Mouse (Mus musculus) regulatory T cell (primary cell): ENCODE results near the gene Haghl.

Experiments used
- in situ Hi-C: fragments of 300-600 bp; cut with MboI, MseI; formaldehyde crosslinking; loops from one replicate; pipeline ENCODE4 v1.15.1; 2025; ENCODE audit warnings: high pct_unique_total_duplicates

Haghl gene

GRCm38 (mm10) chr17:25785281-25785745 lies at the start of gene Haghl:
TSS of gene Haghl (minus strand) at chr17:25785673.
- in situ Hi-C loops: no loop called here

DNA sequence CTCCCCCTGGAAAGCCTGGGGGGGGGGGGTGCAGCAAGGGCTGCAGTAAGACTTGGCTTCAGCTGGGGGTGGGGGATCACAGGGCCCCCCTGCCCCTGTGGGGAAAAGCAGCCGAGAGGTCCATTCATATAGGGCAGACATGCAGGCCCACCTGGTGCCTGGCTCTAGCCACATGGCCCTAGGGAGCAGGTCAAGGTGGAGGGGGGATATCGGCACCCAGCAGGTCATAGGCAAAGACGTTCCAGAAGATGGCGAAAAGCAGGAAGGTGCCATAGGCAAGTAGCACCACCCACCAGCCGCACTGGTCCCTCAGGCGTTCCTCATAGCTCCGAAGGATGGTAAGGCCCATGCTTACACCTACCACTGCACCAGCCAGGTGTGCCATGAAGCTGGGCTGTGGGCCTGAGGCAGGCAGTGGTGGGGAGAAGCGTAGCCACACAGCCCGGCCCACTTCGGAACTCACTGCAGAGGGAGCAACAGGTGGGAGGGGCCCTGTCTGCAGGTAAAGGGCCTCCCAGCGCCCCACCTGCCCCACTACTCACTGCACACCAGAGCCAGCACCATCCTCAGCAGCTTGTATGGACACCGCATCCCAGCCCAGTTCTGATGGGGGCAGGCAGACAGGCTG lies 49.2 kb upstream of the Haghl start:
- in situ Hi-C loops: no loop called here

GRCm38 (mm10) chr17:25833961-25834594 lies 48.6 kb upstream of the Haghl start:
- in situ Hi-C loops: no loop called here

- in situ Hi-C loops: no loop called here
These were observed 47.8 kb upstream of the Haghl start, which contains the start of gene Stub1 for GRCm38 (mm10) chr17:25833291-25833663. TSS of gene Stub1 (minus strand) at chr17:25833404.

GRCm38 (mm10) chr17:25832436-25833290 lies 47.2 kb upstream of the Haghl start:
- in situ Hi-C loops: no loop called here

GRCm38 (mm10) chr17:25831451-25832281 lies 46.2 kb upstream of the Haghl start:
- in situ Hi-C loops: no loop called here

GRCm38 (mm10) chr17:25830806-25831431 lies 45.4 kb upstream of the Haghl start:
- in situ Hi-C loops: no loop called here

- in situ Hi-C loops: no loop called here
These were observed 44.8 kb upstream of the Haghl start for GRCm38 (mm10) chr17:25830200-25830753.

DNA sequence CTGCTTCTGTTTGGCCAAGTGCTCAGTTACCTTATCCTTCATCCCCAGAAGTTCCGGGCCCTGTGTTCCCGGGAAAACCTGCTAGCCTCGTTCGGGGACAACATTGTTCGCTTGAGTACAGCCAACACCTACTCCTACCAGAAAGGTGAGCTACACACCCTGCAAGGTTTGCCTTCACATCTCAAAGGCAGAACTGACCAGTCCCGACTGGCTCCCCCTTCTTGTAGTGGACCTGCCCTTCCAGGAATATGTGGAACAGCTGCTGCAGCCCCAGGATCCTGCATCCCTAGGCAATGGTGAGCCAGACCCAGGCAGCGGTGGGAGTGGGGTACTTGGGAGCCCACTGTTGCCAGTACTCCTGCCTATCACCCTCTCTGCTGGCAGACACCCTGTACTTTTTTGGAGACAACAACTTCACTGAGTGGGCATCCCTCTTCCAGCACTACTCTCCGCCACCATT lies 44.1 kb upstream of the Haghl start:
- in situ Hi-C loops: no loop called here

- in situ Hi-C loops: no loop called here
These were observed 43.5 kb upstream of the Haghl start, which contains the start of gene Jmjd8 for GRCm38 (mm10) chr17:25828712-25829557. TSS of gene Jmjd8 (plus strand) at chr17:25828867.

DNA sequence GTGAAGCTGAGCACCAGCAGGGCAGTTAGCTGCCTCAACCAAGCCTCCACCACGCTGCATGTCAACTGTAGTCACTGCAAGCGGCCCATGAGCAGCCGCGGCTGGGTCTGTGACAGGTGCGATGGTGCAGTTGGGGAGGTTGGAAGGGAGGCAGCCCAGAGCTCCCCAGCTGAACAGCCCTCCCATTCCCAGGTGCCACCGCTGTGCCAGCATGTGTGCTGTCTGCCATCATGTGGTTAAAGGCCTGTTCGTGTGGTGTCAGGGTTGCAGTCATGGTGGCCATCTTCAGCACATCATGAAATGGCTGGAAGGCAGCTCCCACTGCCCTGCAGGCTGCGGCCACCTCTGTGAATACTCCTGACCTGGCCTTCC lies 42.7 kb upstream of the Haghl start:
- in situ Hi-C loops: no loop called here

DNA sequence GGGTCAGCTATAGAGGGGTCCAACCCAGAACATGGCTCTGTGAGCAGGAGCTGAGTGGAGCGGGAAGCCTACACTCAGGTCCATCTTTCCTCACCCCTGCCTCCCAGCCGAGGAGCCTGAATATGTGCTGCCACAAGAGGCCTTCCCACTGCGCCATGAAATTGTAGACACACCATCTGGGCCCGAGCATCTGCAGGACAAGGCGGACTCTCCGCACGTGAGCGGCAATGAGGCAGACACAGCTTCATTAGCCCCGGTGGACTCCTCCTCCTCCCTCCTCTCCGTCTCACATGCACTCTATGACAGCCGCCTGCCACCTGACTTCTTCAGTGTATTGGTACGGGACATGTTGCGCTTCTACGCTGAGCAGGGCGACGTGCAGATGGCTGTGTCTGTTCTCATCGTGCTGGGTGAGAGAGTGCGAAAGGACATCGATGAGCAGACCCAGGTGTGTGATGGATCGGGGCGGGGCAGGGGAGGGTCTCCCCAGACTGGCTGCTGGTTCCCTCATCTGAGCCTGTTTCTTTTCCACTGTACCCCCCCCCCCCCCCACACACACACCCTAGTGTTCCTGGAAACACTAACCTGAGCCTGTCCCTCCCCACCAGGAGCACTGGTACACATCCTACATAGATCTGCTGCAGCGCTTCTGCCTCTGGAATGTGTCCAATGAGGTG lies 42.2 kb upstream of the Haghl start:
- in situ Hi-C loops: no loop called here

DNA sequence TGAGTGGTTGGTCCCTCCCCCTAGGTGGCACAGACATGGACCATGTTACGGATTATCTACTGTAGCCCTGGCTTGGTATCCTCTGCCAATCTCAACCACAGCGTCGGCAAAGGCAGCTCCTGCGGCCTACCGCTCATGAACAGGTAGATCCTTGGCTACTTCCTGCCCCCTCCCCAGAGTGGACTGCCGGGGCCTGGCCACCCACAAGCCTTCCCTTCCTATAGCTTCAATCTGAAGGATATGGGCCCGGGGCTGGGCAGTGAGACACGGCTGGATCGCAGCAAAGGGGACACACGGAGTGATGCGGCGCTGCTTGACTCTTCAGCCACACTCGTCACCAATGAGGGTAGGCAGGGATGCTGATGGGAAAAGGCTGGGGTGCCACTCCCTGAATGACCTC lies 41.5 kb upstream of the Haghl start:
- in situ Hi-C loops: no loop called here

- in situ Hi-C loops: no loop called here
These were observed 40.6 kb upstream of the Haghl start for GRCm38 (mm10) chr17:25825984-25826570.

GRCm38 (mm10) chr17:25825311-25825710 lies 39.8 kb upstream of the Haghl start:
- in situ Hi-C loops: no loop called here

GRCm38 (mm10) chr17:25824362-25825142 lies 39.1 kb upstream of the Haghl start:
- in situ Hi-C loops: no loop called here

GRCm38 (mm10) chr17:25823452-25823851 lies 38.0 kb upstream of the Haghl start, which contains the start of gene Wdr24:
TSS of gene Wdr24 (plus strand) at chr17:25823627.
- in situ Hi-C loops: no loop called here
